Mouse (Mus musculus): ENCODE results near the gene Wfs1. TPM values are rescaled to one million over a fixed set of nuclear protein-coding genes. Genes with fewer than 3 reads are reported as not detected.
A peak's percentile ranks its signal among the peaks of the same experiment; 100 is the strongest.

Wfs1 gene
- total RNA-seq, 2 experiments from 2014 or later = 16.3 to 25.7 TPM

DNA sequence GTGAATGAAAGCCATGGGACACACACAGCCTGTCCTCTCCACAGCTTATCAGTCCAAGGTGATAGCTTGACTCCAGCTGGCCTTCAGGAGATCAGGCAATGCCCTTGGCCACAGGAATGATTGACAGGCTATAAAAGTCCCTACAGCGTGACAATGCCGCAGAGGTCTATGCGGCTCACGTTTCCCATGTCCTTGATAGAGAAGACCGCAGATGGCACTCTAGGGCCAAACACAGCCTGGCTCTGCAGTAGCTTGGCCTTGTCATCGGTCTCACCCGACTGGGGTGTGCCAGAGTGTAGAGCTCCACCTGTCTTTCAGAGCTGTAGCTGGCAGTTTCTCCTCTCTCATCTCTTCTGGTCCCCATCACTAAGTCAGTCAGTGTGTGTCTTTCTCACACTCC, 52.5 kb downstream of the Wfs1 start:
- DNase-seq = peak; percentile 48
- intact Hi-C loops (cut with DNase I) = no loop called here

DNA sequence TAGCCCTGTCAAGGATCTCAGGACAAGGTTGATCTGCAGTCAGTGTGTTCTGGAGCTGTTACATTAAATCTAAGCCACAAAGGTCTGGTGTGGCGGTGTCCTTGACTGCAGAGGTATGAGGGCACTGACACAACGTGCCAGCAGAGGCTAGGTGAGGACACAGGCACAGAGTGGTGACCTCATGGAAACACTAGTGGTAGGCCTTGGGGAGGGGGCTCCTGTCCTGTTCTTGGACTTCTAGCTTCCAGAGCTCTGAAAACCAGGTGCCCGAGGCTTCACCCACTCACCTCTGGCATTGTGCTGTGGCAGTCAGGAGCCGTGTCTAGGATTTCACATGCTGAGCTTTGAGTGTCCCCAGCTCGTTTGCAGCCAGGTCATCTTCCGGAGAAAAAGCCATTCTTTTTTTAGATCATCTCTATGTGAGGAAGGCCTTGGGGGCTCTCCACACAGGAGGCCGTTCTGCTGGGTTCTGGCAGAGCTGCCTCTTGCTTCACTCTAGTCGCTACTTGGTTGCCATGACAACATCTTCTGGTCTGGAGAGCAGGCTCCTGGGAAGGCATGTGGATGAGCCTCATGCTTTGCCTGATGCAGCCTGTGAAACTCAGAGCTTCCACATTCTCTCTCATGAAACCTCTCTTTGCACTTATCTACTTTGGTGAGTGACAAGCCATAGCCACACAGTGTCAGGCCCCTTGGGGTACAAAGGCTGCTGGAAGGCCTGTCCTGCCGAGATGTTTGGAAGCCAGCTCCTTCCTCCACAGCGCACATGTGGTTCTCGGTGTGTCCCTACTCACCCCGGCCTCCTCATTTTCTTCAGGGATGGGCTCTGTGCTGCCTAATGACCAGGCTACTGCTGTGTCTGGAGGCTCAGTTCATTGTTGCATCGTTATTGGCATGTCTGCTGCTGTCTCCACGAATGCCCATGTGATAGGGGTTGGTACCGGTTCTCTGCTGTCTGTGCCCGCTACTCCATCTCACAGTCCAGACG, 53.2 kb downstream of the Wfs1 start:
- DNase-seq = peak; percentile 58
- intact Hi-C loops (cut with DNase I) = no loop called here

DNA sequence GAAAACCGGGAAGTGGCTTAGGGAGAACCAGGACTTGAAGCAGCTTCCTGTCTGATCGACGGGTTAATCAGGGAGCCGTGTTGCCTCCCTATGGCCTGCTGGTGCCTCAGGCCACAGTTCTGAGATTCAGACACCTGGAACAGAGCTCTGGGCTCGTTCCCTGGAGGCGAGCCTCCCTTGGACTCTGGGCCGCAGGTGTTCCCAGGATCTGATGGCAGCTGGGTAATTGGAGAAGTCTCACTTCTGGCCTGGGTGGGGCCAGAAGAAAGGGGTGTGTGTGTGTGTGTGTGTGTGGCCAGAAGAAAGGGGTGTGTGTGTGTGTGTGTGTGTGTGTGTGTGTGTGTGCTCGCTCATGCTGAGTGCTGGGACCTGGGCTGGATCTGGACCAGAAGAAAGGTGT, 55.6 kb downstream of the Wfs1 start:
- intact Hi-C loops (cut with DNase I) = no loop called here

DNA sequence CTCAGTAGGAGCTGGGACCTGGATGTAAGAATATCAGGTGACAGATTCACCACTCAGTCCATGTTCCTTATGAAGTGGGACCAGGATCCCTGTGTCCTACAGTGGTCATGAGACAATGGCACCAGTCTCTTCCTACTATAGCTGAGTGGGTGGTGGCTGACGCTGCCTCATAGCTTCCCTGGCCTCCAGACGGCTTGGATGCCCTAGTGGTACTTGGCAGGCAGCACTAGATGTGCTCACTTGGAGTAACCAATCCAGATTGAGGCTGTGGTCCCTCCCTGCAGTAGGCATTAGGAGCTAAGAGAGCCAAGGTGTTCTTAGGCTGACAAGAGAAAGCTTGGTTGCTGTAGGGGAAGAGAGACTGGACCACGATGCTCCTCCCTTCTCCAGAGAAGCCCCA, 59.6 kb downstream of the Wfs1 start:
- intact Hi-C loops (cut with DNase I) = no loop called here
- DNase-seq = no peak

More for the DNA sequence above, 55.6 kb downstream of the Wfs1 start:
- DNase-seq = no peak

DNA sequence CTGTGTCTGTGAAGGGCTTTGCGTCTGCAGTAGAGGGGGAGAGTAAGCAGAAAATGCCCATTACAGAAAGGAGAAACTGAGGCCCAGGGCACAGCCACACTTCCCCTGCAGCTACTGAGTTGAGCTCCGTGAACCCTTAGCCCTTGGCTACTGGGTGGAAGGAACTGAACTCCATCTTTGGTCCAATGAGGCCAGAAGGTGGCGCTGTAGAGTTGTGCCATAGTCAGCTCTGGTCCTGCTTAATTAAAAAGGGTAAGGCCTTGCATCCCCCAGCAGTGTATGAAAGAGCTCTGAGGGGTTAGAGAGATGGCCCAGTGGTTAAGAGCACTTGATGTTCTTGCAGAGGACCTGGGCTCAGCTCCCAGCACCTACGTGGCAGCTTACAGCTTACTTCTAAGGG, 60.3 kb downstream of the Wfs1 start:
- intact Hi-C loops (cut with DNase I) = no loop called here
- DNase-seq = peak; percentile 64

DNA sequence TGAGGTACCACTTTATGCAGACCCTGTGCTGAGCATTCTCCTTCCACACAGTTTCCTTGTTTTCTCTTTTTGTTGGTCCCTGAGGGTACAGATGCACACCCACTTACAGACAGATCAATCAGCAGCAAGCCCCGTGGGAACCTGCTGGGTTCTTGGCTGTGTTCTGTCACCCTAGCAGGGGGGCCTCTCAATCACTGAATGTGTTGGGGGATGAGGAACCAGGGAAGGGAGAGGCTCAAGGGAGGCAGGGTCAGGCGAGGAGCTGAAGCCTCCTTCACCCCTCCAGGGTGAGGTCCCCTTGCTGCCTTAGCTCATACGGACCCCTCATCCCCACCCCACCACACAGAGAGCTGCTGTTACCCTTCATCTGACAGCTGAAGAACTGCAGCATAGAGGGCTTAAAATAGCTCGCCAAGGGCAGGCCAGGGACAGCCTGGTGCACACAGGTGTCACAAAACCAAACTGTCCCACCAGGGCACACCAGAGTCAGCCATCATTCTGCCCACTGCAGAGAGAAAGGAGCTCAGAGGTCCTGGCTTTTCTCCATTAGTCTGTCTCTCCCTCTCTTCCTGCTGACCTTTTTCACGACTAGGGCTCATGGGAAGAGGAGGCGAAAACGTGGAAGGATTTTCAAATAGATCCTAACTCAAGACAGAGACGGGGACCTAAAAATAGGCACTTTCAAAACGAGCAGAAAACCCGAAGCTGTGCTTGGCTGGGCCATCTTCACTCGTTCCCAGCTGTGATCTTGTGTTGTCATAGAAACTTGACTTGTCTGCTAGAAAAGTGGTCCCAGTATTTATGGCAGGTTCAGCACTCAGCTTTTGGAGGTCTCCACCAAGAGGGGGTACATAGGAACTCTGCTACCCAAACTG, 64.9 kb downstream of the Wfs1 start:
- peak; percentile 54 for DNase-seq
- intact Hi-C loops (cut with DNase I) = no loop called here

DNA sequence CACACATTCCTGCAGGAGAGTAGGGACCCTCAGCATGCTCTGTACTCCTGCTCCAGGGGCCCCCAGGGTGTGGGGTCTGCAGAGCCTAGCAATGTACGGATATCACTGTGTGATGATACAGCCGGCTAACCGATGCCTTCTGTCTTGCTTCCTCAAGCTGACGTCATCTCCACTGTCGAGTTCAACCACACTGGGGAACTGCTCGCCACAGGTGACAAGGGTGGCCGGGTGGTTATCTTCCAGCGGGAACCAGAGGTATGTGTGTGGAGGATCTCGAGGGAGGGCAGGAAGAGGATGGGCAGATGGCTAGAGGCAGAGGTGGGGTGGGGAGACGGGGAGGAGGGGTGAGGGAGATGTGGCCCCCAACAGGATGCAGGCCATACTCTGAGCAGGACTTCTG, 66.2 kb downstream of the Wfs1 start:
- no peak for DNase-seq
- intact Hi-C loops (cut with DNase I) = no loop called here

DNA sequence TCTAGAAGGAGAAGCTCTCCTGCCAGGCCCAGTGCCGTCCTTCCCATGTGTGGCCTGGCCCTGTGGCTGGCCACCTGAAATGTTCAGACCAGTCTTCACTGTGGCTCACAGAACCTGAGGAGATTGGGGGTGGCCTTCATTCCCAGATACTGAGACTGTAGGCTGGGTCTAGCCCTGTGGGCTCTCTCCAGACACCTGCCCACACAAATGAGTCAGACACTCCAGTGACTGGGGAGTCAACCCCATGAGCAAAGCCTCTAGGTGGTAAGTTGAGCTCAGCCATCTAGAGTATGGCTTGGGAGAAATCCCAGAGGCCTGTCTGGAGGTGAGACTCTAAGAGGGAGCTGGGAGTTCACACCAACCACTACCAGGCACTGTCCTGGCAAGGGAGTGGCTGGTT, 67.1 kb downstream of the Wfs1 start:
- intact Hi-C loops (cut with DNase I) = no loop called here
- no peak for DNase-seq

DNA sequence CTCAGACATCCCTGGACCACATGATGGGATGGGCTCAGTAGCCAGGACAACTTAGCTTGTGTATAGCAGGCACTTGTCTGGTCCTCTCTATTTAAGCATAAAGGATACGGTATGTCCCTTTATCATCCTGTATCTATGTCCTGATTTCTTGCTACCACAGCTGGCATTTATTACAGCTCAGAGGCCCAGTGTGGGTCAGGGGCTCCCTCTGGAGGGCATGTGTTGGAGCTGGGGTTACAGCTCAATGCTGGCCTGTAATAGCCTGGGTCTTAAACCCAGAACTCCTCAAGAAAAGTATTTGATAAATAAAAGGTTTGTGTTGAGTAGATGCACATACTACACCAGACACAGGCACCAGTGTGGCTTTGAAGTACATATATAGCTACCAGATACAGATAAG, 68.9 kb downstream of the Wfs1 start:
- intact Hi-C loops (cut with DNase I) = no loop called here
- peak; percentile 71 for DNase-seq

DNA sequence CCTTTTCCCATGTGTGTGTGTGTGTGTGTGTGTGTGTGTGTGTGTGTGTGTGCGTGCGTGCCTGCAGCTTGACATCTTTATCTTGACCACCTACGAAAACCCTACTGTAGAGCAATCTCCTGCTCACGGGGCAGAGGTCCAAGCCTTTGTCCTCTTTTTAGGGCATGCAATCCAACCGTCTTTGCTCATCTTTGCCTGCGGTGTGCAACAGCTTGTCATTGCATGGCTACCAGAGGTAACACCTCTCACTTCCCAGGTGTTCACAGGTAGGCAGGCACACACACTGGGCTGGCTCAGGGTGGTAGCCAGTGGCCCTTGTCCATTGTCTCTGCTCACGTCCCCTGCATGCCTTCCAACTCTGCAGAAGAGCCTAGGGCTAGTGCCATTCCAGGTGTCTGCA, 71.0 kb downstream of the Wfs1 start:
- DNase-seq = no peak
- intact Hi-C loops (cut with DNase I) = no loop called here

DNA sequence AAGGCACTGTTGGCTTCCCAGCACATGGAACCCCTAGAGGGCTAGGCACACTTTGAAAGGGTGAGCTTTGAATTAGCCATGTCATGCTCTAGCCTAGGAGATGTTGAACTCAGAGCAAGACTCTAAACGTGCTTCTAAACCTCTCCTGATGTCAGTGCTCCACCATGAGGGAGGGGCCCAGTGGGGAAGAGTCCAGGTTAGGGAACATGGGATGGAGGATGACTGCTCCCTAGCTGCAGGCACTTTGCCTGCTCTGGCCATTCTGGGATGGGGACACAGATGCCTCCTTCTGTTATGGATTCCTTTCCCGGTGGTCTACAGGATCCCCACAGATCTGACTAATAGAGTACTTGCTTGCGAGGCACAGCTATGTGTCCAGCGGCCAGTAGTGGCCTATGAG, 71.8 kb downstream of the Wfs1 start:
- DNase-seq = no peak
- intact Hi-C loops (cut with DNase I) = no loop called here

DNA sequence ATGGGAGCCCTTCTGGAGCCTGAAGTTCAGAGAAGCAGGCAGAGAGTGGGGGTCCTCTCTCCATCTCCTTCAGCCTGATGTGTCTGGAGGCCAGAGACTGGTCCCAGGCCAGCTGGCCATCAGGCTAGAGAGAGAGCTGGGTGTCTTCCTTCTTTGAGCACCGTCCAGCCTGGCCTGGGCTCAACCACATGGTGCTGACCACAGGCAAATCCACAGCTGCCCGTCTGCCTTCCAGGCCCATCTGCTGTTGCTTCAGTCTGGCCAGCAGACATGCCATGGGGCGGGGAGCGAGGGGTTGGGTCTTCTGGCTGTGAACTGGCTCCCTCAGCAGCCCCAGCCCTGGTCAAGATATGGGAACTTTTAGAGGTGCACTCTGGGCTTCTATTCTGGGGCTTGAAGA, 72.4 kb downstream of the Wfs1 start:
- peak; percentile 93 for DNase-seq
- intact Hi-C loops (cut with DNase I) = no loop called here

Other genes with a start within 250 kb of the Wfs1 start
- gene Bloc1s4, start 240.6 kb downstream of the Wfs1 start, total RNA-seq (2021) = 10 to 100 TPM; 15.2 to 17.5 TPM
- 100 to 1,000 TPM; 358 TPM for gene Mrfap1, start 192.4 kb downstream of the Wfs1 start, total RNA-seq (2021)
- gene Man2b2, start 158.6 kb downstream of the Wfs1 start, total RNA-seq (2021) = 10 to 100 TPM; 13.3 to 13.6 TPM
- gene Ppp2r2c, start 120.7 kb downstream of the Wfs1 start, total RNA-seq (2021) = 100 to 1,000 TPM; 271 to 272 TPM
- 10 to 100 TPM; 33.2 to 36.8 TPM for gene Gm1043, start 96.2 kb upstream of the Wfs1 start, total RNA-seq (2021)